Mouse (Mus musculus): Measurements from ENCODE around the gene Ring1.
"Not testable (repeated sequence)": the region's sequence is repeated elsewhere in the genome, so short reads cannot be mapped to it uniquely, and the experiment has no call there.

Gene Ring1

GRCm38 (mm10) chr17:34000150-34000537, 24.3 kb downstream of the Ring1 start, which contains the start of gene H2-K1:
Gene H2-K1, minus strand, starts transcription at chr17:34000347.
- in situ Hi-C loops (cut with MboI; ENCODE audit: low pct_unique_long_range_greater_than_20kb in 1 of 2, low sequenced_read_pairs in 2 of 2, unreplicated experiment in 1 of 2) = loop anchor here in 1 of 2 experiments (5.0 kb wide), 1 partner anchor 33 kb away; no protein-coding TSS in a partner anchor

- in situ Hi-C loops (cut with MboI; ENCODE audit: low pct_unique_long_range_greater_than_20kb in 1 of 2, low sequenced_read_pairs in 2 of 2, unreplicated experiment in 1 of 2) = loop anchor here in 1 of 2 experiments (5.0 kb wide), 1 partner anchor 32 kb away; no protein-coding TSS in a partner anchor
Measured at GRCm38 (mm10) chr17:33999341-34000149, 24.9 kb downstream of the Ring1 start.

GRCm38 (mm10) chr17:33998697-33999096, 25.8 kb downstream of the Ring1 start:
- in situ Hi-C loops (cut with MboI; ENCODE audit: low pct_unique_long_range_greater_than_20kb in 1 of 2, low sequenced_read_pairs in 2 of 2, unreplicated experiment in 1 of 2) = not testable (repeated sequence)

- in situ Hi-C loops (cut with MboI; ENCODE audit: low pct_unique_long_range_greater_than_20kb in 1 of 2, low sequenced_read_pairs in 2 of 2, unreplicated experiment in 1 of 2) = not testable (repeated sequence)
Measured at GRCm38 (mm10) chr17:33997025-33997424, 27.5 kb downstream of the Ring1 start.

GRCm38 (mm10) chr17:33995651-33996050, 28.8 kb downstream of the Ring1 start:
- in situ Hi-C loops (cut with MboI; ENCODE audit: low pct_unique_long_range_greater_than_20kb in 1 of 2, low sequenced_read_pairs in 2 of 2, unreplicated experiment in 1 of 2) = no loop called here

- in situ Hi-C loops (cut with MboI; ENCODE audit: low pct_unique_long_range_greater_than_20kb in 1 of 2, low sequenced_read_pairs in 2 of 2, unreplicated experiment in 1 of 2) = no loop called here
Measured at GRCm38 (mm10) chr17:33994959-33995358, 29.5 kb downstream of the Ring1 start.

GRCm38 (mm10) chr17:33991788-33992664, 32.5 kb downstream of the Ring1 start:
- in situ Hi-C loops (cut with MboI; ENCODE audit: low pct_unique_long_range_greater_than_20kb in 1 of 2, low sequenced_read_pairs in 2 of 2, unreplicated experiment in 1 of 2) = no loop called here

GRCm38 (mm10) chr17:33982136-33982535, 42.3 kb downstream of the Ring1 start:
- in situ Hi-C loops (cut with MboI; ENCODE audit: low pct_unique_long_range_greater_than_20kb in 1 of 2, low sequenced_read_pairs in 2 of 2, unreplicated experiment in 1 of 2) = not testable (repeated sequence)

GRCm38 (mm10) chr17:33981192-33981909, 43.1 kb downstream of the Ring1 start:
- in situ Hi-C loops (cut with MboI; ENCODE audit: low pct_unique_long_range_greater_than_20kb in 1 of 2, low sequenced_read_pairs in 2 of 2, unreplicated experiment in 1 of 2) = not testable (repeated sequence)

- in situ Hi-C loops (cut with MboI; ENCODE audit: low pct_unique_long_range_greater_than_20kb in 1 of 2, low sequenced_read_pairs in 2 of 2, unreplicated experiment in 1 of 2) = no loop called here
Measured at GRCm38 (mm10) chr17:33980181-33981035, 44.1 kb downstream of the Ring1 start.

- in situ Hi-C loops (cut with MboI; ENCODE audit: low pct_unique_long_range_greater_than_20kb in 1 of 2, low sequenced_read_pairs in 2 of 2, unreplicated experiment in 1 of 2) = no loop called here
Measured at GRCm38 (mm10) chr17:33979512-33980050, 44.9 kb downstream of the Ring1 start.

- in situ Hi-C loops (cut with MboI; ENCODE audit: low pct_unique_long_range_greater_than_20kb in 1 of 2, low sequenced_read_pairs in 2 of 2, unreplicated experiment in 1 of 2) = no loop called here
Measured at GRCm38 (mm10) chr17:33978631-33979031, 45.8 kb downstream of the Ring1 start.

GRCm38 (mm10) chr17:33977861-33978557, 46.5 kb downstream of the Ring1 start:
- in situ Hi-C loops (cut with MboI; ENCODE audit: low pct_unique_long_range_greater_than_20kb in 1 of 2, low sequenced_read_pairs in 2 of 2, unreplicated experiment in 1 of 2) = no loop called here

- in situ Hi-C loops (cut with MboI; ENCODE audit: low pct_unique_long_range_greater_than_20kb in 1 of 2, low sequenced_read_pairs in 2 of 2, unreplicated experiment in 1 of 2) = no loop called here
Measured at GRCm38 (mm10) chr17:33973572-33973971, 50.9 kb downstream of the Ring1 start.

GRCm38 (mm10) chr17:33972691-33973090, 51.8 kb downstream of the Ring1 start:
- in situ Hi-C loops (cut with MboI; ENCODE audit: low pct_unique_long_range_greater_than_20kb in 1 of 2, low sequenced_read_pairs in 2 of 2, unreplicated experiment in 1 of 2) = no loop called here

Measured in mouse embryonic stem cell (cell line).